Mouse (Mus musculus): Measurements from ENCODE around the gene Tmem206. TPM values are rescaled to one million over a fixed set of nuclear protein-coding genes. Genes with fewer than 3 reads are reported as not detected.
A peak's percentile ranks its signal among the peaks of the same experiment; 100 is the strongest.

Gene Tmem206
- polyA plus RNA-seq, 1 experiment, result 22.2 TPM

GRCm38 (mm10) chr1:191307766-191308455 is 17.8 kb upstream of the Tmem206 start:
- no peaks in the 10 kb centered on the region for H3K27me3 ChIP-seq (replicated peaks; ENCODE audit: control insufficient read depth, insufficient read depth, low read length)
- no peaks in the 10 kb centered on the region for H3K36me3 ChIP-seq (ENCODE audit: control insufficient read depth, insufficient read depth, low read length)
- TF ChIP-seq POLR2A (IDR thresholded peaks at IDR 0.05; ENCODE audit: low read depth, low read length), result no peak
- TF ChIP-seq CTCF (conservative IDR thresholded peaks at IDR 0.05; ENCODE audit: insufficient read depth, insufficient read length, low read depth, low read length), result peak; percentile 43
- DNase-seq, result no peak
- WGBS, result 92% methylated on average over 9 of the region's 9 CpGs
- no peaks in the 10 kb centered on the region; the same call in 1 of the 2 replicates for H3K4me1 ChIP-seq (ENCODE audit: control insufficient read depth, insufficient read depth, low read length)
- H3K4me3 ChIP-seq (ENCODE audit: insufficient read depth, low read depth, low read length), result no peak overlapping the region
- no peak overlapping the region for H3K27ac ChIP-seq (ENCODE audit: insufficient read depth, low read depth, low read length)

- Histone ChIP-seq H3K27me3 (replicated peaks; ENCODE audit: control insufficient read depth, insufficient read depth, low read length) (no peaks in the 10 kb centered on the region), H3K4me3 (ENCODE audit: insufficient read depth, low read depth, low read length) (no peak overlapping the region), H3K27ac (ENCODE audit: insufficient read depth, low read depth, low read length) (no peak overlapping the region), H3K36me3 (ENCODE audit: control insufficient read depth, insufficient read depth, low read length) (no peaks in the 10 kb centered on the region), H3K4me1 (ENCODE audit: control insufficient read depth, insufficient read depth, low read length) (peaks cover 3% of the 10 kb centered on the region; the same call in 1 of the 2 replicates)
- WGBS, result 57% methylated on average over 4 of the region's 4 CpGs
- DNase-seq, result peak; percentile 45
- TF ChIP-seq CTCF (conservative IDR thresholded peaks at IDR 0.05; ENCODE audit: insufficient read depth, insufficient read length, low read depth, low read length), result no peak
- no peak for TF ChIP-seq POLR2A (IDR thresholded peaks at IDR 0.05; ENCODE audit: low read depth, low read length)
Observed at GRCm38 (mm10) chr1:191311296-191311898, 14.3 kb upstream of the Tmem206 start.

GRCm38 (mm10) chr1:191312513-191312941 is 13.2 kb upstream of the Tmem206 start:
- WGBS, result 0% methylated on average over 14 of the region's 14 CpGs
- TF ChIP-seq POLR2A (IDR thresholded peaks at IDR 0.05; ENCODE audit: low read depth, low read length), result peak; percentile 62
- peak; percentile 85 for TF ChIP-seq CTCF (conservative IDR thresholded peaks at IDR 0.05; ENCODE audit: insufficient read depth, insufficient read length, low read depth, low read length)
- Histone ChIP-seq H3K27ac (ENCODE audit: insufficient read depth, low read depth, low read length) (peak overlapping the region; percentile 63), H3K36me3 (ENCODE audit: control insufficient read depth, insufficient read depth, low read length) (no peaks in the 10 kb centered on the region), H3K4me3 (ENCODE audit: insufficient read depth, low read depth, low read length) (peak overlapping the region; percentile 67), H3K4me1 (ENCODE audit: control insufficient read depth, insufficient read depth, low read length) (peaks cover 3% of the 10 kb centered on the region; the same call in 1 of the 2 replicates), H3K27me3 (replicated peaks; ENCODE audit: control insufficient read depth, insufficient read depth, low read length) (no peaks in the 10 kb centered on the region)
- peak; percentile 93 for DNase-seq

- TF ChIP-seq CTCF (conservative IDR thresholded peaks at IDR 0.05; ENCODE audit: insufficient read depth, insufficient read length, low read depth, low read length) (no peak), POLR2A (IDR thresholded peaks at IDR 0.05; ENCODE audit: low read depth, low read length) (no peak)
- Histone ChIP-seq H3K4me3 (ENCODE audit: insufficient read depth, low read depth, low read length) (peak overlapping the region; percentile 67), H3K4me1 (ENCODE audit: control insufficient read depth, insufficient read depth, low read length) (peaks cover 3% of the 10 kb centered on the region; the same call in 1 of the 2 replicates), H3K27ac (ENCODE audit: insufficient read depth, low read depth, low read length) (peak overlapping the region; percentile 63), H3K27me3 (replicated peaks; ENCODE audit: control insufficient read depth, insufficient read depth, low read length) (no peaks in the 10 kb centered on the region), H3K36me3 (ENCODE audit: control insufficient read depth, insufficient read depth, low read length) (no peaks in the 10 kb centered on the region)
- DNase-seq, result peak; percentile 20
- 45% methylated on average over 6 of the region's 6 CpGs for WGBS
Observed at GRCm38 (mm10) chr1:191313158-191313557, 12.6 kb upstream of the Tmem206 start.

- Histone ChIP-seq H3K36me3 (ENCODE audit: control insufficient read depth, insufficient read depth, low read length) (no peaks in the 10 kb centered on the region), H3K4me1 (ENCODE audit: control insufficient read depth, insufficient read depth, low read length) (peaks cover 3% of the 10 kb centered on the region; the same call in 1 of the 2 replicates), H3K27ac (ENCODE audit: insufficient read depth, low read depth, low read length) (no peak overlapping the region), H3K27me3 (replicated peaks; ENCODE audit: control insufficient read depth, insufficient read depth, low read length) (no peaks in the 10 kb centered on the region), H3K4me3 (ENCODE audit: insufficient read depth, low read depth, low read length) (no peak overlapping the region)
- no peak for DNase-seq
- TF ChIP-seq CTCF (conservative IDR thresholded peaks at IDR 0.05; ENCODE audit: insufficient read depth, insufficient read length, low read depth, low read length) (no peak), POLR2A (IDR thresholded peaks at IDR 0.05; ENCODE audit: low read depth, low read length) (no peak)
- WGBS, result 72% methylated on average over 4 of the region's 4 CpGs
Observed at GRCm38 (mm10) chr1:191313926-191314325, 11.8 kb upstream of the Tmem206 start.

- no peak for TF ChIP-seq POLR2A (IDR thresholded peaks at IDR 0.05; ENCODE audit: low read depth, low read length)
- TF ChIP-seq CTCF (conservative IDR thresholded peaks at IDR 0.05; ENCODE audit: insufficient read depth, insufficient read length, low read depth, low read length), result no peak
- Histone ChIP-seq H3K27me3 (replicated peaks; ENCODE audit: control insufficient read depth, insufficient read depth, low read length) (no peaks in the 10 kb centered on the region), H3K4me3 (ENCODE audit: insufficient read depth, low read depth, low read length) (no peak overlapping the region), H3K27ac (ENCODE audit: insufficient read depth, low read depth, low read length) (no peak overlapping the region), H3K36me3 (ENCODE audit: control insufficient read depth, insufficient read depth, low read length) (no peaks in the 10 kb centered on the region), H3K4me1 (ENCODE audit: control insufficient read depth, insufficient read depth, low read length) (peaks cover 3% of the 10 kb centered on the region; the same call in 1 of the 2 replicates)
- no peak for DNase-seq
- WGBS, result 74% methylated on average over 8 of the region's 8 CpGs
Observed at GRCm38 (mm10) chr1:191316818-191317217, 8.9 kb upstream of the Tmem206 start.

- peak; percentile 81 for DNase-seq
- WGBS, result under 1% methylated on average over 50 of the region's 54 CpGs
Observed at GRCm38 (mm10) chr1:191317591-191318196, 8.0 kb upstream of the Tmem206 start, which contains the start of gene Nenf. TSS of gene Nenf (minus strand) at chr1:191318194.

More at GRCm38 (mm10) chr1:191317591-191318196, 8.0 kb upstream of the Tmem206 start, which contains the start of gene Nenf:
- Histone ChIP-seq H3K36me3 (ENCODE audit: control insufficient read depth, insufficient read depth, low read length) (no peaks in the 10 kb centered on the region), H3K27ac (ENCODE audit: insufficient read depth, low read depth, low read length) (peak within 1 kb of the TSS; percentile 42), H3K4me1 (ENCODE audit: control insufficient read depth, insufficient read depth, low read length) (peaks cover 3% of the 10 kb centered on the region; the same call in 1 of the 2 replicates), H3K27me3 (replicated peaks; ENCODE audit: control insufficient read depth, insufficient read depth, low read length) (no peaks in the 10 kb centered on the region), H3K4me3 (ENCODE audit: insufficient read depth, low read depth, low read length) (peak within 1 kb of the TSS; percentile 69)
- TF ChIP-seq CTCF (conservative IDR thresholded peaks at IDR 0.05; ENCODE audit: insufficient read depth, insufficient read length, low read depth, low read length) (0 out of 2 replicates have a peak, but pooled peaks have one; percentile 18), POLR2A (IDR thresholded peaks at IDR 0.05; ENCODE audit: low read depth, low read length) (no peak)

All from kidney, adult 2 months (tissue).